Mouse (Mus musculus): ENCODE results near the gene Lifr. TPM values are rescaled to one million over a fixed set of nuclear protein-coding genes. Genes with fewer than 3 reads are reported as not detected.

Lifr gene
- polyA plus RNA-seq, 1 experiment = 27.8 TPM

DNA sequence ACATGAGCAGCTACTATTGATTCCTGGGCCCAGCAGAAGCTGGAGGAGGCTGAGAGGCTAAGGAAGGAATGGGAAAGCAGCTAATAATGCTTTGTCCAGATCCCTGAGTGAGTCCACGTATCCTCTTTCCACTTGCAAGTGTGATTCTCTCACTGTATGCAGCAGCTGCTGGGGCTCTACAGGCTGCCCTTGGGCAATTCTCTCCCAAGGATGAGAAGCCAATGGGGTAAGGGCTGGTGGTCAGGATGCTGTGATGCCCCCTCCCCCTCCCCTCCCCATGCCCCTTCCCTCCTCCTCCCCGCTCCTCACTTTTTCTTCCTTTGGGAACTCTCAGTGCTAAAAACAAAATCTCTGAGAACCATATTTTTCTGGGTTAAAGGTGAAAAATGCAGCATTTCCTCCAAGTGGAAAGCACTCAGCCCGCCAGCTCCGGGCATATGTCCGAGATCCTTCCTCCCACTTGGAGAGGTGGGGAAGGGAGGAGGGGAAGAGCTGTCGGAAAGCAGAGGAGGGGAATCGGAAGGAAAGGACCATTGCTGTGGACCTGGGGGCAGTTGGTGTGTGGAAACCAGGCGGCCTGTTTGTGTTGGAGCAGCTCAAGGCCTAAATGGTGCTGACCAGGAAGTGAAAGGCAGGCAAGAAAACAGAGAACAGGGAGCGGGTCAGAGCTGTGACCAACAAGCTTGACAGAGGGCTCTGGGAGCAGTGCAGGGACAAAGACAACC is 113.4 kb downstream of the Lifr start:
- peaks cover 4% of the 10 kb centered on the region for H3K27me3 ChIP-seq (ENCODE audit: control insufficient read depth, insufficient read depth, low read length)
- WGBS = 52% methylated on average over 9 of the region's 9 CpGs
- DNase-seq (ENCODE audit: low read depth in 1 of 2, low spot score in 2 of 2) = no peak

DNA sequence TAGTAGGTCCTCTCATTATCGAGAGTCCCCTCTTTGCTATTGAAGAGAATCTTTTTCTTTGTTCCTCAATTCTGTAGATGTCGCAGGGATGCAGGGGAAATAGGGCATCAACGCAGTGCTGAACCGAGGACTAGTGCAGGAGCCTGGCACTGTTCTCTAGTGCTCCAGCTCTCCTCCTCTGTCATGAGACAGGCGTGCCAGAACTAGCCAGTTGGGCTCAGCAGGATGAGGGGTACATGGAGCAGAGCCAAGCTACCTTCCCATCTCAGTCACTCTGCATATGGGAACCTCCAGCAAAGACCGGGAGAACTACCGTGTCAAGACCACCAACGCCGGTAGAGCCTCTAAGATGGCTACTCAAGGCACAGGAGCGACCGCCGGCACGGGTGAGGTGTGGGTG is 114.5 kb downstream of the Lifr start:
- Histone ChIP-seq H3K27ac (ENCODE audit: insufficient read depth, low read length) (no peak overlapping the region), H3K27me3 (ENCODE audit: control insufficient read depth, insufficient read depth, low read length) (peaks cover 4% of the 10 kb centered on the region), H3K4me3 (ENCODE audit: extremely low read depth, insufficient read depth, insufficient read length) (no peak overlapping the region), H3K4me1 (ENCODE audit: control insufficient read depth, insufficient read depth, insufficient read length) (no peaks in the 10 kb centered on the region), H3K36me3 (ENCODE audit: control insufficient read depth, insufficient read depth, low read length) (no peaks in the 10 kb centered on the region)
- no peak for DNase-seq (ENCODE audit: low read depth in 1 of 2, low spot score in 2 of 2)
- TF ChIP-seq POLR2A (IDR thresholded peaks at IDR 0.05; ENCODE audit: low read depth, low read length) (no peak), CTCF (IDR thresholded peaks at IDR 0.05; ENCODE audit: extremely low read depth, insufficient read depth, insufficient read length, insufficient replicate concordance) (no peak)
- WGBS = 84% methylated on average over 13 of the region's 13 CpGs

More for the DNA sequence above, 113.4 kb downstream of the Lifr start:
- Histone ChIP-seq H3K4me1 (ENCODE audit: control insufficient read depth, insufficient read depth, insufficient read length) (no peaks in the 10 kb centered on the region), H3K4me3 (ENCODE audit: extremely low read depth, insufficient read depth, insufficient read length) (no peak overlapping the region), H3K36me3 (ENCODE audit: control insufficient read depth, insufficient read depth, low read length) (no peaks in the 10 kb centered on the region), H3K27ac (ENCODE audit: insufficient read depth, low read length) (peak overlapping the region; percentile 25; the same call in 1 of the 2 replicates)
- TF ChIP-seq POLR2A (IDR thresholded peaks at IDR 0.05; ENCODE audit: low read depth, low read length) (no peak), CTCF (IDR thresholded peaks at IDR 0.05; ENCODE audit: extremely low read depth, insufficient read depth, insufficient read length, insufficient replicate concordance) (no peak)

DNA sequence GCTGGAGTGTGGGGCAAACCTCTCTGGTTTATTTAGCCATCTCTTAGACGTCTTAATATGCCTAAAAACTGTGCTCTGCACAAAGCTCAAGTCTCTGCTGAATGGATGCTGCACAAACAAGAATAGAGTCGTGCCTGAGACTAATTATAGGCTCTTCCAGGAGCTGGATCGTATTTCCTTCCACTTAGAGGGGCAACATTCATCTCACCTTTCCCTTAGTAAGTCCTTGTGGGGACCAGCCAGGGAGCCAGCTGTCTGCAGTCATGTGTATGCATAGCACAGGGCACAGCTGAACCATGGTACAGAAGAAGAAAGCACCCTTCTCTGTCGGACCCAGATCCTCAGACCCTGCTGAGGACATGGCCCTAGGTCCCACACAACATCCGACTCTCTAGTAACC is 115.7 kb downstream of the Lifr start:
- no peaks in the 10 kb centered on the region for H3K4me1 ChIP-seq (ENCODE audit: control insufficient read depth, insufficient read depth, insufficient read length)
- peaks cover 4% of the 10 kb centered on the region for H3K27me3 ChIP-seq (ENCODE audit: control insufficient read depth, insufficient read depth, low read length)
- H3K4me3 ChIP-seq (ENCODE audit: extremely low read depth, insufficient read depth, insufficient read length) = no peak overlapping the region
- H3K27ac ChIP-seq (ENCODE audit: insufficient read depth, low read length) = no peak overlapping the region
- TF ChIP-seq POLR2A (IDR thresholded peaks at IDR 0.05; ENCODE audit: low read depth, low read length) (no peak), CTCF (IDR thresholded peaks at IDR 0.05; ENCODE audit: extremely low read depth, insufficient read depth, insufficient read length, insufficient replicate concordance) (no peak)
- DNase-seq (ENCODE audit: low read depth in 1 of 2, low spot score in 2 of 2) = no peak
- H3K36me3 ChIP-seq (ENCODE audit: control insufficient read depth, insufficient read depth, low read length) = no peaks in the 10 kb centered on the region
- WGBS = 54% methylated on average over 5 of the region's 5 CpGs

DNA sequence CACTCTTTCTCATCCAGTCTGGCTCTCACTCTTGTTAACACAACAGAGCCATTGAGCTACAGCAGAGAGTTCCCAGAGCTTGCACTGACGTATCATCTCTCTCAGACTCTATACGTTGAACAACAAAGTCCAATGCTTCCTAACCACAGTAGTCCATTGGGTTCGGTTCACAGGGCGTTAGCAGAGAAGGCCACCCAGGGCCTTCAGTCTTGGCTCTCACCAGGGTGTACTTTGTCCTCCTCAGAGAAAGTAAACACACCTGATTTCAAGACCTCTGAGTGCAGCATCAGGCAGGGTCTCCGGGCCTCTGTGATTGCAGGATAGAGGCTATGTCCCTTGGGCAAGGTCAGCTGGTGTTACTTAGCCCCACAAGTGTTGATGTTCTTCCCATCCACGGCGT is 116.9 kb downstream of the Lifr start:
- DNase-seq (ENCODE audit: low read depth in 1 of 2, low spot score in 2 of 2) = no peak
- H3K4me1 ChIP-seq (ENCODE audit: control insufficient read depth, insufficient read depth, insufficient read length) = no peaks in the 10 kb centered on the region
- H3K4me3 ChIP-seq (ENCODE audit: extremely low read depth, insufficient read depth, insufficient read length) = no peak overlapping the region
- no peak for TF ChIP-seq CTCF (IDR thresholded peaks at IDR 0.05; ENCODE audit: extremely low read depth, insufficient read depth, insufficient read length, insufficient replicate concordance)
- TF ChIP-seq POLR2A (IDR thresholded peaks at IDR 0.05; ENCODE audit: low read depth, low read length) = no peak
- peaks cover 6% of the 10 kb centered on the region for H3K27me3 ChIP-seq (ENCODE audit: control insufficient read depth, insufficient read depth, low read length)
- H3K27ac ChIP-seq (ENCODE audit: insufficient read depth, low read length) = no peak overlapping the region
- 77% methylated on average over 7 of the region's 7 CpGs for whole genome bisulfite sequencing
- H3K36me3 ChIP-seq (ENCODE audit: control insufficient read depth, insufficient read depth, low read length) = no peaks in the 10 kb centered on the region

DNA sequence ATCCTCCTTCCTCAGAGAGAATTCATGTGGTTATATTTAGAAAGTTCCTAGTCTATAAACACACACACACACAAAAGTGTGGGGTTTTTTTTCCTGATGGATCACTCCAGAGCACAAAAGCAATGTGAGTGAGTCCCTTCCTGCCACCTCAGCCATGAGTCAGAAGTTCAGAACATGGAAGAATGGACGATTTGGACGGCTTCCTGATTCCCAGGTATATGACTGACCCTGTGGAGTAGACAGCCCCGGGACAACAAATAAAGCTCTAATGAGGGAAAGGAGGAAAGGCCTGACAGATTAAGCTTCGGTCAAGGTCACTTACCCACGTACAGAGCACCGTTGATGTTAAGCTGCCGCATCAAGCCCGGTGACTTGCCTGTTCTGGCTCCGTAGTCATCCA is 117.8 kb downstream of the Lifr start:
- TF ChIP-seq CTCF (IDR thresholded peaks at IDR 0.05; ENCODE audit: extremely low read depth, insufficient read depth, insufficient read length, insufficient replicate concordance) = no peak
- Histone ChIP-seq H3K4me3 (ENCODE audit: extremely low read depth, insufficient read depth, insufficient read length) (no peak overlapping the region), H3K27ac (ENCODE audit: insufficient read depth, low read length) (no peak overlapping the region), H3K4me1 (ENCODE audit: control insufficient read depth, insufficient read depth, insufficient read length) (no peaks in the 10 kb centered on the region), H3K27me3 (ENCODE audit: control insufficient read depth, insufficient read depth, low read length) (peaks cover 6% of the 10 kb centered on the region), H3K36me3 (ENCODE audit: control insufficient read depth, insufficient read depth, low read length) (no peaks in the 10 kb centered on the region)
- no peak for DNase-seq (ENCODE audit: low read depth in 1 of 2, low spot score in 2 of 2)
- WGBS = 66% methylated on average over 9 of the region's 9 CpGs

DNA sequence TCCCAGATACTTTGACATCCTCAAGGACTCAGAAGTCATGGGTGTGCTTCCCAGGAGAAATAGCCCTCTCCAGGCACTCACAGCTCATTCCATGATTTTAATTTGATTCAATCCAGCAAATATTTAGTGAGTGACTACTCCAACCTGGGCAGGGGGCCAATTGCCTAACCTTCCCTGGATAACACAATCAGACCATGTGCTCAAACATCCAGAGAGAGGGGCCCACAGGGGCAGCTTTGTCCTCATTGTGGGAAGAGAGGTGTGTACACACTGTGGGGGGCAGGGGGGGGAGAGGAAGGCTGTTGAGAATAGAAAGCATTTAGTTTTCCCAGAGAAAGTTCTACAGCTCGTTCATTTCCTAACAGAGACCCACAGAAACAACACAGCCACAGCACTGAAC is 123.3 kb downstream of the Lifr start:
- no peak overlapping the region for H3K27ac ChIP-seq (ENCODE audit: insufficient read depth, low read length)
- H3K27me3 ChIP-seq (ENCODE audit: control insufficient read depth, insufficient read depth, low read length) = peaks cover 7% of the 10 kb centered on the region
- no peak overlapping the region for H3K4me3 ChIP-seq (ENCODE audit: extremely low read depth, insufficient read depth, insufficient read length)
- WGBS = 41% methylated on average over 1 of the region's 1 CpGs
- DNase-seq (ENCODE audit: low read depth in 1 of 2, low spot score in 2 of 2) = no peak
- no peaks in the 10 kb centered on the region for H3K36me3 ChIP-seq (ENCODE audit: control insufficient read depth, insufficient read depth, low read length)
- peaks cover 2% of the 10 kb centered on the region; the same call in 1 of the 2 replicates for H3K4me1 ChIP-seq (ENCODE audit: control insufficient read depth, insufficient read depth, insufficient read length)
- no peak for TF ChIP-seq POLR2A (IDR thresholded peaks at IDR 0.05; ENCODE audit: low read depth, low read length)
- TF ChIP-seq CTCF (IDR thresholded peaks at IDR 0.05; ENCODE audit: extremely low read depth, insufficient read depth, insufficient read length, insufficient replicate concordance) = no peak

DNA sequence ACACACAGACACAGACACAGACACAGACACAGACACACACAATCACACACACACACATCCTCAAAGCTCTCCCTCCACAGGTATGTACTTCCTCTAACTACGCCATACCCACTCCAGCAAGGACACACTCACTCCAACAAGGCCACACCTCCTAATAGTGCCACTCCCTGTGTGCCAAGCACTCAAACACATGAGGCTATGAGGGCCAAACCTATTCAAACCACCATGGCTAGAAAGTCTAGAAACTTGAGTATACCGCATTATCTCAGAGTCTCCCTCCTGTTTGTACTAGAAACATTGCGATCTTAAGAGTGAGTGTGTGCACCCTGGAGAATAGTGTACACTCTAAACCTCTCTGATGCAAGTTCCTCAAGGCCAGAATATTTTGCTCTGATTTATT is 125.4 kb downstream of the Lifr start:
- 84% methylated on average over 3 of the region's 3 CpGs for WGBS
- Histone ChIP-seq H3K27me3 (ENCODE audit: control insufficient read depth, insufficient read depth, low read length) (peaks cover 7% of the 10 kb centered on the region), H3K4me1 (ENCODE audit: control insufficient read depth, insufficient read depth, insufficient read length) (peaks cover 2% of the 10 kb centered on the region; the same call in 1 of the 2 replicates), H3K36me3 (ENCODE audit: control insufficient read depth, insufficient read depth, low read length) (no peaks in the 10 kb centered on the region), H3K27ac (ENCODE audit: insufficient read depth, low read length) (no peak overlapping the region), H3K4me3 (ENCODE audit: extremely low read depth, insufficient read depth, insufficient read length) (no peak overlapping the region)
- TF ChIP-seq CTCF (IDR thresholded peaks at IDR 0.05; ENCODE audit: extremely low read depth, insufficient read depth, insufficient read length, insufficient replicate concordance) (no peak), POLR2A (IDR thresholded peaks at IDR 0.05; ENCODE audit: low read depth, low read length) (no peak)
- no peak for DNase-seq (ENCODE audit: low read depth in 1 of 2, low spot score in 2 of 2)

Measured in spleen, adult 2 months (tissue).